Mouse (Mus musculus): ENCODE measurements around the gene Wdtc1. TPM values are rescaled to one million over a fixed set of nuclear protein-coding genes. Genes with fewer than 3 reads are reported as not detected.
A peak's percentile ranks its signal among the peaks of the same experiment; 100 is the strongest.

The Wdtc1 gene
- polyA plus RNA-seq, 1 experiment from 2014 or later, result 25.6 TPM

DNA sequence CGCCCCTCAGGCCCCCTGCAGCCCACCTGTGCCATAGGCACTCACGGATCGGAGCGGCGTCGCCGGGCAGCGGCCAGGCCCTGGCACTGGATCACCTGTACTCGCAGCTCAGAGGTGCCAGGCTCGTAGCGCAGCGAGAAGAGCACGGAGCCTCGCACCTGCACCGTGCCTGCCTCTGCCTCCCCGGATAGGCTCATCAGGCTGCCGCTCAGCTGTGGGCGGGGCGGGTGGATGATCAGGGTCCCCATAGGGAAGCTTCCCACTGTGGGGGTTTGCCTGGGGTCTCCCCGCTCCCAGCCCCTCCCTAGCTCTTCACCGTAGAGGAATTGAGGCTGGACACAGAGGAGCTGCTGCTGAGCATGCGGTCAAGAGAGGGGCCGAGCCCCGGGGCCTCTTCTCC lies 96.5 kb downstream of the Wdtc1 start:
- Histone ChIP-seq H3K4me3 (replicated peaks; ENCODE audit: low read length) (no peak overlapping the region), H3K4me2 (replicated peaks) (no peak overlapping the region; the same call in 1 of the 2 replicates), H3K4me1 (replicated peaks; ENCODE audit: control insufficient read depth, insufficient read depth, low read length) (no peaks in the 10 kb centered on the region), H3K9ac (no peak overlapping the region), H3K36me3 (replicated peaks; ENCODE audit: control insufficient read depth, insufficient read depth) (no peaks in the 10 kb centered on the region), H3K27me3 (ENCODE audit: control insufficient read depth, insufficient read depth, low read length) (peaks cover 35% of the 10 kb centered on the region), H3K27ac (no peak overlapping the region), H3K9me3 (ENCODE audit: control insufficient read depth, low read length) (no peaks in the 10 kb centered on the region)
- ATAC-seq (ENCODE audit: low FRiP score), result no peak
- DNase-seq (ENCODE audit: low spot score), result no peak
- 18% methylated on average over 24 of the region's 24 CpGs for WGBS

DNA sequence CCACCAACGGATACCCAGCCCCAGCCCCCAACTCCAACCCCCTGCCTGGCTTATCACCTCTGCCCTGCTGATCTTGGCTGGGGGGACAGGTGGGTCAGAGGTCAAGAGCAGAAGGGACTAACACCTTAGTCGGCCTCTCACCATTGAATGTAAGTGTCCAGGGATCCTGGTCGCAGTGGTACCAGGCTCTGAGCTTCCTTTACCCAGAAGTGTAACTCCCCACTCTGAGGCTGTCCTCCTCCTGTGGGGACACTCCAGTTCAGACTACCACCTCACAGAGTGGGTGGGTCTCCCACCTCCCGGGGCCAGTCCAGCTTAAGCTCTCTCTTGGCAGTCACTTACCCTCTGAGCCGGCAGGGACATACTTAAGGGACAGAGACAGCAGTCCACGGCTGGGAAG lies 97.9 kb downstream of the Wdtc1 start:
- H3K9me3 ChIP-seq (ENCODE audit: control insufficient read depth, low read length), result no peaks in the 10 kb centered on the region
- H3K27me3 ChIP-seq (ENCODE audit: control insufficient read depth, insufficient read depth, low read length), result peaks cover 49% of the 10 kb centered on the region
- no peak overlapping the region for H3K4me2 ChIP-seq (replicated peaks)
- peaks cover 8% of the 10 kb centered on the region for H3K4me1 ChIP-seq (replicated peaks; ENCODE audit: control insufficient read depth, insufficient read depth, low read length)
- H3K27ac ChIP-seq, result no peak overlapping the region
- H3K36me3 ChIP-seq (replicated peaks; ENCODE audit: control insufficient read depth, insufficient read depth), result no peaks in the 10 kb centered on the region
- no peak overlapping the region for H3K9ac ChIP-seq
- 76% methylated on average over 6 of the region's 6 CpGs for WGBS
- DNase-seq (ENCODE audit: low spot score) (no peak), ATAC-seq (ENCODE audit: low FRiP score) (no peak)
- H3K4me3 ChIP-seq (replicated peaks; ENCODE audit: low read length), result no peak overlapping the region

DNA sequence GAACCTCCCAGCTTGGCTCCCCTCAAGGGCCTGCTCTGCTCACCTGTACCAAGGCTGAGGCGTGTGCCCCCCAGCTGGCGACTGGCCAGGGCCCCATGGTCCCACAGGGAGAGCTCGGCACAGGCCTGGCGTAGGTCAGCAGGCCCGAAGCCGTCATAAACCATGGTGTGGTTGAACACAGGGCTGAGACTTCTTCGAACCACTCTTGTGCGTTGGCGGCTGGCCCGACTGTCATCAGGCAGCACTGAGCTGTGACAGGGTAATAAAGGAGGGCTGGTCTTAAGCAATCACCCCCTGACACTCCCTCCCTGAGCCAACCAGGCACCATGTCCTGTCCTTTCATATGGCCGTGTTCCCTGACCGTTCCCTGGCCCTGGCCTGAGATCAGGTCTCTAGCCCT lies 99.9 kb downstream of the Wdtc1 start:
- ATAC-seq (ENCODE audit: low FRiP score) (no peak), DNase-seq (ENCODE audit: low spot score) (no peak)
- H3K27ac ChIP-seq, result no peak overlapping the region
- H3K4me1 ChIP-seq (replicated peaks; ENCODE audit: control insufficient read depth, insufficient read depth, low read length), result peaks cover 8% of the 10 kb centered on the region
- no peaks in the 10 kb centered on the region for H3K9me3 ChIP-seq (ENCODE audit: control insufficient read depth, low read length)
- no peak overlapping the region for H3K4me2 ChIP-seq (replicated peaks)
- H3K36me3 ChIP-seq (replicated peaks; ENCODE audit: control insufficient read depth, insufficient read depth), result no peaks in the 10 kb centered on the region
- 78% methylated on average over 12 of the region's 12 CpGs for WGBS
- no peak overlapping the region for H3K4me3 ChIP-seq (replicated peaks; ENCODE audit: low read length)
- H3K27me3 ChIP-seq (ENCODE audit: control insufficient read depth, insufficient read depth, low read length), result peaks cover 63% of the 10 kb centered on the region
- no peak overlapping the region for H3K9ac ChIP-seq

DNA sequence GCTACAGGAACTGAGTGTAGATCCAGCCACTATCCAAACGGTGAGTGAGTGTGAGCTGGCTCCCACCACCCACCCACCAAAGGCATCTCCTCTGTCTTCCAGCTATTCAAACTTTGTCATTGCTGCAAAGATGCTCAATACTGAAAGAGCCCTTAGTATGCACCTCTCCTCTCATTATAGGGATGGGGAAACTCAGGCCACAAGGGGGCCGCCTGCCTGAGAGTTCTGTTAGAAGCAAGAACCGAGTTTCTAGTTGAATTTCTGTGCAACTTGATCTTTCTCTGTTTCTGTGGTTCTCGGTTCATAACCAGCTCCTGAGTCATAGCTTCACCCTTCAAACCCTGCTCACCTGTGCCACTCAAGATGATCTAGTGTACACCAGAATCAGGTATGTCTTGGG lies 101.2 kb downstream of the Wdtc1 start:
- Histone ChIP-seq H3K4me2 (replicated peaks) (no peak overlapping the region), H3K27me3 (ENCODE audit: control insufficient read depth, insufficient read depth, low read length) (peaks cover 71% of the 10 kb centered on the region)
- no peak for DNase-seq (ENCODE audit: low spot score)

DNA sequence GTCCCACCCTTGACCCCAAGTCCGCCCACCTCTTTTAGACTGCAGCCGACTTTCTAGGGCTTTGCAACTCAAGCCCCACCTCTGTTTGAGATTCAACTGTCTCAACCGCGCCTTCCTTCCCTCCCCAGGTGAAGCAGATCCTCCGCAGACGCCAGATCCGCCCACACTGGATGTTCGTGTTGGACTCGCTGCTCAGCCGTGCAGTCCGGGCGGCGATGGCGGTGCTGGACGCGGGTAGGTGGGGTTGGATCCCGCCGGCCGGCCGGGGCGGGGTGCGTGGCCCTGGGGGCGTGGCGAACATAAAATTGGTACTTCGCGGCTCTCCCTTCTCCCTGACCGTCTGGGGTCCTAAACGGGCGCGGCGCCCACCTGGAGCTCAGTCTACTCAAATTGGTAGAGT lies 102.1 kb downstream of the Wdtc1 start:
- peak overlapping the region; percentile 20; the same call in 1 of the 2 replicates for H3K9ac ChIP-seq
- no peaks in the 10 kb centered on the region for H3K9me3 ChIP-seq (ENCODE audit: control insufficient read depth, low read length)
- H3K4me3 ChIP-seq (replicated peaks; ENCODE audit: low read length), result peak overlapping the region; percentile 23
- no peak for DNase-seq (ENCODE audit: low spot score)
- peaks cover 72% of the 10 kb centered on the region for H3K27me3 ChIP-seq (ENCODE audit: control insufficient read depth, insufficient read depth, low read length)
- 2% methylated on average over 31 of the region's 31 CpGs for WGBS
- peaks cover 8% of the 10 kb centered on the region for H3K4me1 ChIP-seq (replicated peaks; ENCODE audit: control insufficient read depth, insufficient read depth, low read length)
- no peaks in the 10 kb centered on the region for H3K36me3 ChIP-seq (replicated peaks; ENCODE audit: control insufficient read depth, insufficient read depth)
- H3K4me2 ChIP-seq (replicated peaks), result peak overlapping the region; percentile 51
- H3K27ac ChIP-seq, result no peak overlapping the region
- no peak for ATAC-seq (ENCODE audit: low FRiP score)

More for the DNA sequence above, 101.2 kb downstream of the Wdtc1 start:
- no peak for ATAC-seq (ENCODE audit: low FRiP score)
- H3K4me1 ChIP-seq (replicated peaks; ENCODE audit: control insufficient read depth, insufficient read depth, low read length), result peaks cover 8% of the 10 kb centered on the region
- WGBS, result 38% methylated on average over 4 of the region's 4 CpGs
- H3K36me3 ChIP-seq (replicated peaks; ENCODE audit: control insufficient read depth, insufficient read depth), result no peaks in the 10 kb centered on the region
- H3K4me3 ChIP-seq (replicated peaks; ENCODE audit: low read length), result no peak overlapping the region
- H3K27ac ChIP-seq, result no peak overlapping the region
- no peak overlapping the region for H3K9ac ChIP-seq
- no peaks in the 10 kb centered on the region for H3K9me3 ChIP-seq (ENCODE audit: control insufficient read depth, low read length)

DNA sequence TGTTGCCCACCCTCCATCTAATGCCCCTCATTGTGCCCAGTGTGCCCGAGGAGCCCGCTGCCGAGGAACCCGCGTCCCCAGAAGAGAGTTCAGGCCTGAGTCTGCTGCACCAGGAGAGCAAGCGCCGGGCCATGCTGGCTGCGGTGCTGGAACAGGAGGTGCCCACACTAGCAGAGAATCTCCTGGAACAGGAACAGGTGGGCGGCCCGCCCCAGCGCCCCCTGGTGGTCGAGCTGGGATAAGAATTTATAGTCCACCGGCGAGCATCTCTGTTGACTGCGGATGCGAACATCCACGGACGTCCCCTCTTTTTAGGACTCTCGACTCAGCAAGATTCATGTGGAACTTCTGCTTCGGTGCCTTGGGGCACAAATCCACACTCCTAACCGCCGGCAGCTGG lies 102.7 kb downstream of the Wdtc1 start:
- Histone ChIP-seq H3K36me3 (replicated peaks; ENCODE audit: control insufficient read depth, insufficient read depth) (no peaks in the 10 kb centered on the region), H3K9ac (no peak overlapping the region), H3K4me2 (replicated peaks) (peak overlapping the region; percentile 51), H3K4me3 (replicated peaks; ENCODE audit: low read length) (peak overlapping the region; percentile 23), H3K9me3 (ENCODE audit: control insufficient read depth, low read length) (no peaks in the 10 kb centered on the region), H3K27ac (no peak overlapping the region), H3K27me3 (ENCODE audit: control insufficient read depth, insufficient read depth, low read length) (peaks cover 73% of the 10 kb centered on the region), H3K4me1 (replicated peaks; ENCODE audit: control insufficient read depth, insufficient read depth, low read length) (peaks cover 8% of the 10 kb centered on the region)
- peak; percentile 73 for DNase-seq (ENCODE audit: low spot score)
- WGBS, result 4% methylated on average over 22 of the region's 22 CpGs
- ATAC-seq (ENCODE audit: low FRiP score), result no peak

DNA sequence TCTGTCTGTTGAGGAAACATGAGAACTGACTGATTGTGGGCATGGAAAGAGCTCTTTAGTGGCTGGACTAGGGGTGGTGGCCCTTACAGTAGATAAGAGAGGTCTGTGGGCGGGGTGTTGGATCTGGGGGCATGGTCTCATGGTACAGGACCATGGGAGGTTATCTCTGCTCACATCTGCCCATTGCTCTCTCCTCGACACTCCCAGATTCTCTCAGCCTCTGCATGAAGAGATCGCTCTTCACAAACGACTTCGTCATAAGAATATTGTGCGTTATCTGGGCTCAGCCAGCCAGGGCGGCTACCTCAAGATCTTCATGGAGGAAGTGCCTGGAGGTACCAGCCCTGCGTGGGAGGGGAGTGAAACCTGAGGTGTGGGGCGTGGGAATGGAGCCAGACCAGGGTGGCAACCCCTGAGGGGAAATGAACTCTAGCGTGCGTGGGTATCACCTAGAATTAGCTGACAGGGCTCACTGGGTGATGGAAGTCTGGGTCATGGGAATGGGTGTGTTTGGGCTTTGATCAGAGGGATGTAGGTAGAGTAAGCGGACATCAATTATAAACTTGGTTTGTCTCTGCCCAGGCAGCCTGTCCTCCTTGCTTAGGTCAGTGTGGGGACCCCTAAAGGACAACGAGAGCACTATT lies 105.4 kb downstream of the Wdtc1 start:
- ATAC-seq (ENCODE audit: low FRiP score), result no peak

DNA sequence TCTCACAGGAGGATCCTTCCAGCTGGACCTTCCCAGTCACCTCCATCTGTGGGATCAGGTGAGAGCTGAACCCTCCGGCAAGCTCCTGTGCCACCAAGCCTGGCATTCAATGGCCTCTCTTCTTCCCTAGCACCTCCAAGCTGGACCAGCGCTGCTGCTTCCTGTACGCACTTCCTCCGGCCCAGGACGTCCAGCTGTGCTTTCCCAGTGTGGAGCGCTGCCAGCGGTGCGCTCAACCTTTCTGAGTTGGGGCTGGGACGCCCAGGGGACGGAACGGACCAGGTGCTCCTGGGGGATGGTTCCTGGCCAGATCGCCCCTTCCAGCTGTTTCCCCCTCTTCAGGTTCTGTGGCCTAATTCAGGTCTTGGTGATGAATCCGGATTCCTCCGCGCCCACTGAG lies 106.2 kb downstream of the Wdtc1 start:
- H3K4me3 ChIP-seq (replicated peaks; ENCODE audit: low read length), result no peak overlapping the region
- H3K4me1 ChIP-seq (replicated peaks; ENCODE audit: control insufficient read depth, insufficient read depth, low read length), result peaks cover 8% of the 10 kb centered on the region
- WGBS, result 29% methylated on average over 15 of the region's 15 CpGs
- ATAC-seq (ENCODE audit: low FRiP score) (no peak), DNase-seq (ENCODE audit: low spot score) (no peak)
- H3K36me3 ChIP-seq (replicated peaks; ENCODE audit: control insufficient read depth, insufficient read depth), result no peaks in the 10 kb centered on the region
- H3K9ac ChIP-seq, result no peak overlapping the region
- peaks cover 72% of the 10 kb centered on the region for H3K27me3 ChIP-seq (ENCODE audit: control insufficient read depth, insufficient read depth, low read length)
- no peaks in the 10 kb centered on the region for H3K9me3 ChIP-seq (ENCODE audit: control insufficient read depth, low read length)
- no peak overlapping the region for H3K27ac ChIP-seq
- no peak overlapping the region for H3K4me2 ChIP-seq (replicated peaks)

More for the DNA sequence above, 105.4 kb downstream of the Wdtc1 start:
- H3K9ac ChIP-seq, result no peak overlapping the region
- 82% methylated on average over 13 of the region's 13 CpGs for WGBS
- no peak overlapping the region for H3K27ac ChIP-seq
- H3K4me2 ChIP-seq (replicated peaks), result no peak overlapping the region
- peaks cover 71% of the 10 kb centered on the region for H3K27me3 ChIP-seq (ENCODE audit: control insufficient read depth, insufficient read depth, low read length)
- DNase-seq (ENCODE audit: low spot score), result no peak
- no peak overlapping the region for H3K4me3 ChIP-seq (replicated peaks; ENCODE audit: low read length)
- no peaks in the 10 kb centered on the region for H3K36me3 ChIP-seq (replicated peaks; ENCODE audit: control insufficient read depth, insufficient read depth)
- no peaks in the 10 kb centered on the region for H3K9me3 ChIP-seq (ENCODE audit: control insufficient read depth, low read length)
- peaks cover 8% of the 10 kb centered on the region for H3K4me1 ChIP-seq (replicated peaks; ENCODE audit: control insufficient read depth, insufficient read depth, low read length)

DNA sequence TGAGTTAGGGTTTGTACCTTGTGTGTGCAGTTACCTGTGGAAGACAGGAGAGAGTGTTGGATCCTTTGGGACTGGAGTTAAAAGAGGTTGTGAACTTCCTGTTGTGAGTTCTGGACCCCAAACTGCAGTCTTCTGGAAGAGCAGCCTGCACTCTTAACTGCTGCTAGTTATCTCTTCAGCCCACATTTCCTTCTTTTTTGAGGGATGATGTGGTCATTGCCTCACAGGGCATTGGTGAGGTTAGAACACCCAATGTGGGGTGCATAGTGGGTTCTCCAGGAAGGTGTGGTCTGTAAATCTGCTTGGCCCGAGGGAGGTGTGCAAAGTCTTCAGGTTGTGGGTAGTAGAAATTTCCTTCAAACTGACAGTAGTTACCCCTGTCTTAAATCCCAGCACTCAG lies 109.0 kb downstream of the Wdtc1 start:
- Histone ChIP-seq H3K27ac (no peak overlapping the region), H3K9me3 (ENCODE audit: control insufficient read depth, low read length) (no peaks in the 10 kb centered on the region), H3K36me3 (replicated peaks; ENCODE audit: control insufficient read depth, insufficient read depth) (no peaks in the 10 kb centered on the region), H3K27me3 (ENCODE audit: control insufficient read depth, insufficient read depth, low read length) (peaks cover 72% of the 10 kb centered on the region), H3K4me2 (replicated peaks) (no peak overlapping the region), H3K4me3 (replicated peaks; ENCODE audit: low read length) (no peak overlapping the region), H3K9ac (no peak overlapping the region), H3K4me1 (replicated peaks; ENCODE audit: control insufficient read depth, insufficient read depth, low read length) (0 out of 2 replicates have a peak, but pooled peaks cover 5% of the 10 kb centered on the region)
- WGBS, result 94% methylated on average over 1 of the region's 1 CpGs
- ATAC-seq (ENCODE audit: low FRiP score) (no peak), DNase-seq (ENCODE audit: low spot score) (no peak)

DNA sequence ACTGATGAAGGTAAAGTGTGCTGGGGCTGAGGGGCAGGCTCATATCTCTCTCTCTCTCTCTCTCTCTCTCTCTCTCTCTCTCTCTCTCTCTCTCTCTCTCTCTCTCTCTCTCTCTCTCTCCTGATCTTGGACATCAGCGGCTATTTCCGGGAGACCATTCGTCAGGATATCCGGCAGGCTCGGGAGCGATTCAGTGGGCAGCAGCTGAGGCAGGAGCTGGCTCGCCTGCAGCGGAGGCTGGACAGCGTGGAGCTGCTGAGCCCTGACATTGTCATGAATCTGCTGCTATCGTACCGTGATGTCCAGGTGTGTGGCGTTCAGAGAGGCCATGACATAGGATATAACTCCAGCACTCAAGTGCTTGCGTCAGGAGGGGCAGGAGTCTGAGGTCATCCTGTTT lies 109.7 kb downstream of the Wdtc1 start:
- Histone ChIP-seq H3K36me3 (replicated peaks; ENCODE audit: control insufficient read depth, insufficient read depth) (no peaks in the 10 kb centered on the region), H3K27ac (no peak overlapping the region), H3K9me3 (ENCODE audit: control insufficient read depth, low read length) (no peaks in the 10 kb centered on the region), H3K4me3 (replicated peaks; ENCODE audit: low read length) (no peak overlapping the region), H3K27me3 (ENCODE audit: control insufficient read depth, insufficient read depth, low read length) (peaks cover 69% of the 10 kb centered on the region), H3K9ac (no peak overlapping the region), H3K4me2 (replicated peaks) (no peak overlapping the region), H3K4me1 (replicated peaks; ENCODE audit: control insufficient read depth, insufficient read depth, low read length) (0 out of 2 replicates have a peak, but pooled peaks cover 5% of the 10 kb centered on the region)
- no peak for ATAC-seq (ENCODE audit: low FRiP score)
- WGBS, result 50% methylated on average over 13 of the region's 13 CpGs
- DNase-seq (ENCODE audit: low spot score), result no peak
